Mouse (Mus musculus): Measurements from ENCODE around the gene Usp3. TPM values are rescaled to one million over a fixed set of nuclear protein-coding genes. Genes with fewer than 3 reads are reported as not detected.

Gene Usp3
- polyA plus RNA-seq, 1 experiment from 2014 or later, result 63.4 TPM

DNA sequence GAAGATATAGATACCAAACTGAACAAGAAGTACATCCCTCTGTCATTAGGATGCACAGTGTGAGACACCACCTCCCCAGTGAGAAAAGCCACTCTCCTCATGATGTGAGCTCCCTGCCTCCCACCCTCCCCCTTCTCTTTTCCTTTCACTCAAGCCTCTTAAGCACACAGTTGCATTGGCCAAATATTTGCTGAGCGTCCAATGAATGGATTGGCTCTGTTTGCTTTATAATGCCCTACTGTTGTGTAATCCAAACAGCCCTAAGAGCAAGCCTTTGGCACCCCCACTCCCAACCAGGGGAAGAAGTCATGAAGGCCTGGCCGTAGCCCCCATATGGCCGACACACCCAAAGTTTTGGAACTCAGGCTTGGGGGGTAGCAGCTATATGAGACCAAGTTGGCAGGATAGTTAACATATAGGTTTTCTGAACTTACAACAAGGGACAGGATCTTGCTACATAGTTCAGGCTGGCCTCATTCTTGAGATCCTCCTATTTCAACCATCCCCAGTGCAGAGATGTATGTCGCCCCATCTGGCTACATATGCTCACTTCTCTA, 33.1 kb upstream of the Usp3 start:
- H3K9me3 ChIP-seq (replicated peaks; ENCODE audit: low read length), result no peaks in the 10 kb centered on the region
- no peaks in the 10 kb centered on the region for H3K36me3 ChIP-seq (ENCODE audit: insufficient read depth, low read length)
- no peak for ATAC-seq (replicated peaks; ENCODE audit: low FRiP score, low read depth)
- 0 out of 2 replicates have a peak, but pooled peaks cover 8% of the 10 kb centered on the region for H3K4me1 ChIP-seq (replicated peaks; ENCODE audit: insufficient read depth, low read length)
- no peak for DNase-seq (ENCODE audit: low spot score)
- no peak overlapping the region for H3K4me2 ChIP-seq (ENCODE audit: low read length)
- no peaks in the 10 kb centered on the region for H3K27me3 ChIP-seq (ENCODE audit: insufficient read depth, low read length)
- TF ChIP-seq CTCF (IDR thresholded peaks at IDR 0.05; ENCODE audit: low read depth), result no peak
- 85% methylated on average over 4 of the region's 4 CpGs for WGBS
- H3K9ac ChIP-seq (ENCODE audit: low read depth, low read length), result no peak overlapping the region
- no peak overlapping the region for H3K4me3 ChIP-seq (replicated peaks; ENCODE audit: low read depth, low read length)
- no peak overlapping the region for H3K27ac ChIP-seq

DNA sequence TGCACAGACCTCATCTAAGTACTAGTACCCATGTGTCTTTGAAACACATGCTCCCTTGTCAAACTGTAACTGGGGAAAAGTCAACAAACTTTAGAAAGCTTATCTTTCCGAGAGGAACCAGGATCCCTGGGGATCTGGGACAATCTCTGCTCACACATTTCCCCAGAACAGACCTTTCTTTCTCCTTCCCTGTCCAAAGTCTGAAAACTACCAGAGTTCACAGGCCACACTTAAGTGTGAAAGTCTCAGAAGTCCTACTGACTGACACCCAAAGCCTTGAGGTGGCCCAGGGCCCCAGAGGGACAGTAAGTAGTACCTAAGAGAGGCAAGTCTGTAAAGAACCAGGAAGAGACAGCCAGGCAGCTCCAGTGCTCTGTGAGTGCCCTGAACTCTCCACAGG, 31.9 kb upstream of the Usp3 start:
- no peak for DNase-seq (ENCODE audit: low spot score)
- Histone ChIP-seq H3K27me3 (ENCODE audit: insufficient read depth, low read length) (no peaks in the 10 kb centered on the region), H3K4me1 (replicated peaks; ENCODE audit: insufficient read depth, low read length) (0 out of 2 replicates have a peak, but pooled peaks cover 8% of the 10 kb centered on the region), H3K4me2 (ENCODE audit: low read length) (no peak overlapping the region), H3K9ac (ENCODE audit: low read depth, low read length) (no peak overlapping the region), H3K9me3 (replicated peaks; ENCODE audit: low read length) (no peaks in the 10 kb centered on the region), H3K4me3 (replicated peaks; ENCODE audit: low read depth, low read length) (no peak overlapping the region), H3K27ac (0 out of 2 replicates have a peak overlapping the region, but pooled peaks have one; percentile 25), H3K36me3 (ENCODE audit: insufficient read depth, low read length) (no peaks in the 10 kb centered on the region)
- 50% methylated on average over 1 of the region's 1 CpGs for WGBS
- no peak for TF ChIP-seq CTCF (IDR thresholded peaks at IDR 0.05; ENCODE audit: low read depth)
- ATAC-seq (replicated peaks; ENCODE audit: low FRiP score, low read depth), result no peak

DNA sequence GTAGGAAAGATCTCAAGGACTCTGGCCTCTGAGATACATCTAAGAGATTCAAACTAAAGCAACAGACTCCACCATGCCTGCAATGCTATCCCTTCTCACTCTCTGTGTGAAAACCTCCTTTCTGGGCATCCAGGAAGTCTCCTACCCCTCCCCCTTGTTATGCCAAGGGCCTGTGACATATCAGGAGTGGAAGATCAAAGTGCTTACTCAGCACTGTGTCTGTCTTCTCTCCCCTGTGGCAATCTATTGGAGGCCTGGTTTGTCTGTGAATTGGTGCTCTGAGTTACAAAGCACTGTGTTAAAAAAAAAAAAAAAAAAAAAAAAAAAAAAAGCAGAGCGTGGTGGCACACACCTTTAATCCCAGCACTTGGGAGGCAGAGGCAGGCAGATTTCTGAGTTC, 30.7 kb upstream of the Usp3 start:
- Histone ChIP-seq H3K4me3 (replicated peaks; ENCODE audit: low read depth, low read length) (no peak overlapping the region), H3K27ac (no peak overlapping the region), H3K27me3 (ENCODE audit: insufficient read depth, low read length) (no peaks in the 10 kb centered on the region), H3K4me1 (replicated peaks; ENCODE audit: insufficient read depth, low read length) (0 out of 2 replicates have a peak, but pooled peaks cover 8% of the 10 kb centered on the region), H3K9ac (ENCODE audit: low read depth, low read length) (no peak overlapping the region), H3K4me2 (ENCODE audit: low read length) (no peak overlapping the region), H3K36me3 (ENCODE audit: insufficient read depth, low read length) (no peaks in the 10 kb centered on the region), H3K9me3 (replicated peaks; ENCODE audit: low read length) (no peaks in the 10 kb centered on the region)
- DNase-seq (ENCODE audit: low spot score) (no peak), ATAC-seq (replicated peaks; ENCODE audit: low FRiP score, low read depth) (no peak)
- no peak for TF ChIP-seq CTCF (IDR thresholded peaks at IDR 0.05; ENCODE audit: low read depth)
- WGBS, result 100% methylated on average over 1 of the region's 1 CpGs

DNA sequence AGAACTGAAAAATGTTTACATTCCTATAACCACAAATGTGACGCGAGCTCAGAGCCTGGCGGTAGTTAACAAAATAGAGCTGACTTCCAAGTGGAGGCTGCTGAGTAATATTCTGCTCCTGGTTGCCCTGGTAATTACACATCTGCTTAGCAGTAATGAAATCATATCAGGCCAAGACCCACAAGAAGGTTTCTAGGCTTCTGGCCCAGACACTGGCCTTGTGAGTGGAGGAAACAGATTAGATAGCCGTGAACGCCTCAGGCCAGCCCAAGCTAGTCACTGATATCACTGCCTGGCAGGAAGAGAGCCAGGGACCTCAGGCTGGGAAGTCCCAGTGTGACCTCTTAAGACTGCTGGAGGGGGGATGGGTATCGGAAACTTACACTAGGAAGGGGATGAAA, 27.6 kb upstream of the Usp3 start:
- H3K9ac ChIP-seq (ENCODE audit: low read depth, low read length), result no peak overlapping the region

DNA sequence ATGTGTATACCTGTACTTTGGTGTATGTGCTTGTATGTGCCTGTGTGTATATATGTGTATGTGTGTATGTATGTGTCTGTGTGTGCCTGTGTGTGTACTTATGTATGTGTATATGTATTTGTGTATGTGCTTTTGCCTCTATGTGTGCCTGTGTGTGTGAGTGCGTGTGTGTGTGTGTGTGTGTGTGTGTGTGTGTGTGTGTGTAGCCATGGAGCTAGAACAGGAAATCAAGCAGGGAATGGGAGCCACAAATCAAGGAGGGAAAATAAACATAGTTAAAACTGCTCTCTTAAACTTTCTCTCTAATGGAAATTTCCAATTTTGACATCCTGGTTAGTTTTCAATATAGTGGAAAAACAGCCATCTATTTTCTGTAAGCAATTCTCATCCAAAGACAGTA, 27.1 kb upstream of the Usp3 start:
- 0 out of 2 replicates have a peak, but pooled peaks cover 8% of the 10 kb centered on the region for H3K4me1 ChIP-seq (replicated peaks; ENCODE audit: insufficient read depth, low read length)
- no peaks in the 10 kb centered on the region for H3K36me3 ChIP-seq (ENCODE audit: insufficient read depth, low read length)
- H3K27me3 ChIP-seq (ENCODE audit: insufficient read depth, low read length), result no peaks in the 10 kb centered on the region
- ATAC-seq (replicated peaks; ENCODE audit: low FRiP score, low read depth), result no peak; the same call in 1 of the 2 replicates
- DNase-seq (ENCODE audit: low spot score), result no peak
- H3K9me3 ChIP-seq (replicated peaks; ENCODE audit: low read length), result no peaks in the 10 kb centered on the region
- no peak overlapping the region for H3K4me2 ChIP-seq (ENCODE audit: low read length)
- TF ChIP-seq CTCF (IDR thresholded peaks at IDR 0.05; ENCODE audit: low read depth), result no peak
- H3K4me3 ChIP-seq (replicated peaks; ENCODE audit: low read depth, low read length), result no peak overlapping the region
- no peak overlapping the region for H3K9ac ChIP-seq (ENCODE audit: low read depth, low read length)
- peak overlapping the region; percentile 55 for H3K27ac ChIP-seq
- 58% methylated on average over 1 of the region's 1 CpGs for WGBS

More for the DNA sequence above, 27.6 kb upstream of the Usp3 start:
- H3K4me3 ChIP-seq (replicated peaks; ENCODE audit: low read depth, low read length), result no peak overlapping the region
- H3K27ac ChIP-seq, result peak overlapping the region; percentile 55
- 15% methylated on average over 6 of the region's 6 CpGs for WGBS
- H3K36me3 ChIP-seq (ENCODE audit: insufficient read depth, low read length), result no peaks in the 10 kb centered on the region
- H3K4me1 ChIP-seq (replicated peaks; ENCODE audit: insufficient read depth, low read length), result 0 out of 2 replicates have a peak, but pooled peaks cover 8% of the 10 kb centered on the region
- peak; percentile 67; the same call in 1 of the 2 replicates for ATAC-seq (replicated peaks; ENCODE audit: low FRiP score, low read depth)
- DNase-seq (ENCODE audit: low spot score), result peak; percentile 92
- no peaks in the 10 kb centered on the region for H3K9me3 ChIP-seq (replicated peaks; ENCODE audit: low read length)
- H3K27me3 ChIP-seq (ENCODE audit: insufficient read depth, low read length), result no peaks in the 10 kb centered on the region
- H3K4me2 ChIP-seq (ENCODE audit: low read length), result no peak overlapping the region
- no peak for TF ChIP-seq CTCF (IDR thresholded peaks at IDR 0.05; ENCODE audit: low read depth)

DNA sequence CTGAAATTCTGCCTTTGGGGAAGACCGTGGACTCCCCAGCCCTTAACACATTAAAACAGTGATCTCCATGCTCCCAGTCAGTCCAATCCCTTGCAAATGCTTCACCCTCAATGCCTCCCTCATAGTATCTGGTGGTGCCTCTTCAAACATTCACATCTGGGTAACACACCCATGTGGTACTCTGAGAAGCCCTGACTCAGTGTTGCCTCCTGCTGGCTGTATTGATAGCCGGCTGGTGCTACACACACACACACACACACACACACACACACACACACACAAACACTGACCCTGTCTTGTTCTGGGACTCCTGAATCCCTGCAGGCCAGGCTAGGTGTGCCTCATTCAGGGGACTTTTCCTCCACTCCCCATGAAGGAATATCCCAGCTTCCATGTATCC, 24.9 kb upstream of the Usp3 start:
- no peak overlapping the region for H3K4me2 ChIP-seq (ENCODE audit: low read length)
- H3K4me1 ChIP-seq (replicated peaks; ENCODE audit: insufficient read depth, low read length), result 0 out of 2 replicates have a peak, but pooled peaks cover 8% of the 10 kb centered on the region
- H3K9ac ChIP-seq (ENCODE audit: low read depth, low read length), result no peak overlapping the region
- ATAC-seq (replicated peaks; ENCODE audit: low FRiP score, low read depth), result no peak
- H3K27ac ChIP-seq, result no peak overlapping the region
- no peaks in the 10 kb centered on the region for H3K36me3 ChIP-seq (ENCODE audit: insufficient read depth, low read length)
- WGBS, result 93% methylated on average over 2 of the region's 2 CpGs
- H3K4me3 ChIP-seq (replicated peaks; ENCODE audit: low read depth, low read length), result no peak overlapping the region
- 0 out of 2 replicates have a peak, but pooled peaks have one; percentile 13 for TF ChIP-seq CTCF (IDR thresholded peaks at IDR 0.05; ENCODE audit: low read depth)
- DNase-seq (ENCODE audit: low spot score), result no peak
- no peaks in the 10 kb centered on the region for H3K27me3 ChIP-seq (ENCODE audit: insufficient read depth, low read length)
- H3K9me3 ChIP-seq (replicated peaks; ENCODE audit: low read length), result no peaks in the 10 kb centered on the region
